Mouse (Mus musculus) brain, adult 2 months (tissue): ENCODE data around the gene Phf20.

Experiments
- DNase-seq: peaks from one replicate; pipeline ENCODE4 v3.0.0; 2011; ENCODE audit warnings: low read depth, low spot score

Gene Phf20

DNA sequence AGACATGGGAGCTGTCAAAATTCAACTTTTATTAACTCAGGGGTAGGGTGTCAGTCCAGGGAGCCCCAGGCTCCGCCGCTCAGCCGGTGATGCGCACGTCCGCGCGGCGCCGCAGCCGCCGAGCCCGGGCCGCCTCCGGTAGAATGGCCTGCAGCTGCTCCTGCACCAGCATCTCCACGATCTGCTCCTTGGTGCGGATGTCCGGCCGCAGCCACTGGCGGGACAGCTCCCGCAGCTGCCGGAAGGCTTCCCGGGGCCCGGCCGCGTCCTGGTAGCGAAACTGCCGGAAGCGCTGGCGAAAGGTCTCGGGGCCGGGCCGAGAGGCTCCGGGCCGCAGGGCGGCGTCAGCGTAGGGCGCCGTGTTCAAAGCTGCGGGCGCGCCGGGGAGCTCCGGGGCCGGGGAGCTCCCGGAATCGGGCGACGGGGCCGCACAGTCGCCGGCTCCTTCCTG is 115.6 kb downstream of the Phf20 start:
- DNase-seq = peak; percentile 61

DNA sequence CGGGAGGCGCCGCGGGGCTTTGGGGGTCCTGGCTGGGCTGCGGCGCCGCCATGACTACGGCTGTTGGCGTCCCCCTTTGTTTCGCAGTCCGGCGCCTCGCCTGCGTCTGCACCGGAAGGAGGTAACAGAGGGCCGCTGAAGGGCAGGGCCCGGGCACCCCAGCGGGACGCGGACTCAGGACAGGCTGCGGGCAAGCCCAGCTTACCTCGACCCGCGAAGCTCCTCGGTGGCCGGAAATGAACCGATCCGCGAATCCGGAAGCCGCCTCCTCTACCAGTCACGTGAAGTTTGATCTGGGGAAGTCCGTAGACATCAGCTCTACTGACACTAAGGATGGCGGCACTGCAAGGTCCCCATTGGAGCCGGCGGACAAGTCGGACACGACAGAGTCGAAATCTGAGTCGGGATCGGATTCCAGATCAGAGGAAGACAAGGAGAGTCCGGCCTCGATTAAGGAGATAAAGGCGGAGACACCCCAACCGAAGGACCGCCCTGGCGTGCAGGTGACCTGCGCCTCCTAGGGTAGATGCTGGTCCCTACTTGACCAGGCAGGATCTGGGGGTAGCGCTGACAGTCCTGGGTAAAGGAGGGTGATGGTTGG is 116.1 kb downstream of the Phf20 start, which contains the start of the genes Cnbd2 and Scand1:
TSS of gene Cnbd2 (plus strand) at position 3 of the 601 bp plus-strand sequence.
TSS of gene Scand1 (minus strand) at position 408 of the 601 bp plus-strand sequence.
- DNase-seq = peak; percentile 95

DNA sequence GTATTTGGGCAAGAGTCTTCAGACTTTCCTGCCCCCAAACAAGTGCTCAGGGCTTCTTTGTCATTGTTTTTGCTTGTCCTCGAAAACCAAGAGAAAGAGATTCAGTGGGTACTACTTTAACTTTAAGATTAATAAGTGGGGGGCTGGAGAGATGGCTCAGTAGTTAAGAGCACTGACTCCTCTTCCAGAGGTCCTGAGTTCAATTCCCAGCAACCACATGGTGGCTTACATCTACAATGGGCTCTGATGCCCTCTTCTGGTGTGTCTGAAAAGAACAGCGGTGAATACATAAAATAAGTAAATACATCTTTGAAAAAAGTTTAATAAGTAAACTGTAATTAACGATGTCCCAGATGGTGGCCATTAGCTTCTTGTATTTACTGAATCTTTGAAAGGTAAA is 116.9 kb downstream of the Phf20 start:
- DNase-seq = no peak

DNA sequence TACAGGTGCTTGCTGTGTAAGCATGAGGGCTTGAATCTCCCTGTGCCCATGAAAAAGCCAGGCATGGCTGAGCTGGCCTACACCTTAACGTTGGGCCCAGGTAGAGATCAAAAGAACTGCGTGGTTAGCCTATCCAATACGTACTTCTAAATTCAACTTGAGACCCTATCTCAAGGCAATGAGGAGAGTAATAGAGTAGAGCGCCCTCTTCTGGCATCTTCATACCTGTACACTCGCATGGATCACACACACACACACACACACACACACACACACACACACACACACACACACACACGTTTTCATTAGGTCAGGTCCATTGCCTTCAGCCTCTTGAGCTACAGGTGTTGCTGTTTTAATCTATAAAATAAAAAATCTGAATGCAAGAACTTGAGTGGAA is 118.5 kb downstream of the Phf20 start:
- no peak for DNase-seq

DNA sequence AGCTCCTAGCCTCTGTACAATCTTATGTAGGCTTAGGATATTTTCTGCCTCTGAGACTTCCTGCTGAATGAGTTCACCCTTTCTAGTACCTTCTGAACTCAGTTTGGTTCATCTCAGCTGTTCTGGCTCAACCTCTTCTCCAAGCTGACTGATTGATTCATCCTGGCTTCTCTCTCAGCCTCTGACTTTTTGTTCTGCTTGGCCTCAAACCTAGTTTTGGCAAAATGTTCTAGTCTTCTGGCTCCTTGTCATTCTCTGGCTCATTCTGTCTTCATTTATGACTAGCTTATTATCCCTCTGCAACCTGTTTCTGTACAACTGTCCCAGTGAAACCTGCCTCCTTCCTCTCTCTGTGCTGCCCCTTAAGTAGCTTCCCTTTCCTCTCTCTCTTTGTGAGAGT is 122.2 kb downstream of the Phf20 start:
- no peak for DNase-seq

DNA sequence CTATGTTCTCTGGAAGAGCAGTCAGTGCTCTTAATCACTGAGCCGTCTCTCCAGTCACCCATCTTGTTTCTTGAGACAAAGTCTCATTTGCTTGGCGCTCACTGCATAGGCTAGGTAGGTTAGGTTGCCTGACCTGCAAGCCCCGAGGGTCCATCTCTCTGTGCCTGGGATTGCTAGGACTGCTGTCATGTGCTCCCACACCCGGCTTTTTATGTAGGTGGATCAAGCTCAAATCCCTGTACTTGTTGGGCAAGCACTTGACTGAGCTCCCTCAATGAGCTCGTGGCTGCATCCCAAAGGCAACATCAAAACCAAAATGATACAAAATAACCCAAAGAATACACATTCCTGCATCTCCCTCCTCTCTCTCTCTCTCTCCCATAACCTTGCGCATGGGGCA is 125.3 kb downstream of the Phf20 start:
- DNase-seq = no peak

DNA sequence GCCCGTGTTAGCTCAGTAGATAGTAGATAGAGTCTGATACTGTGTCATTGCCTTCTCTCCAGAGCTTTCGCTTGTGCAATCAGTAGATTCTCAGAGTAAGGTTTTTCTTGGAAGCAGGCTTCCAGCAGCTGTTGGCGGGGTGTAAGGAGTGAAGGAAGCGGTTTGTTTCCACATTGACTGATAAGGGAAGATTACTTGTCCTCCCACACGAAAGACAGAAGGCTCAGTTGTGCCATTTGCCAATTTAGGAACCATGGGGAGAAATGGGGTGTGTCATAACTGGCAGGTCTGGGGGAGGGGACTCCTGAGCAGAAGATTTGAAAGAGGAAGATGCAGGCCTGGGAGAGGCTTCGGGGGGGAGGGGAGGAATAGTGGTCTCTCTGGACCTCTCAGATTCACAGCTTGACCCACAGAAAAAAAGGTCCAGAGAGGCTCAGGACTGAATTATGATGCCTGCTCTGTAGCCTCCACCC is 127.9 kb downstream of the Phf20 start:
- peak; percentile 84 for DNase-seq

DNA sequence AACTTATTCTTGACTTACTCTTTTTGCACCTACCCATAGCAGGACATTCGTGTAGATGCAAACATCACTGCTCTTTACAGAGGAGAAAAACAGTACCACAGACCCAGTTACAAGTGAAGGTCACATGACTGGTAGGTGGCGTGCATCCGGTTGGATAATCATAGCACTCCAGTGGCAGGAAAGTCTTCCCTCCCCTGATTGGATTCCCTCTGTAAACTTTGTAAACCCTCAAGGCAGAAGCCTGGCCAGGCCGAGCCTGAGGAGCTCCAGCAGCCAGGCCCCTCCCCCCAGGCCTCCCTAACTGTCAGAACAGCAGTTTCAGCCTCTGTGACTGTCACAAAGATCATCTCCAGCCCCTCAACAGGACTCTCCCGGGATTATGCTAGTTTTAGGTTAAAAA is 128.4 kb downstream of the Phf20 start:
- peak; percentile 27 for DNase-seq

DNA sequence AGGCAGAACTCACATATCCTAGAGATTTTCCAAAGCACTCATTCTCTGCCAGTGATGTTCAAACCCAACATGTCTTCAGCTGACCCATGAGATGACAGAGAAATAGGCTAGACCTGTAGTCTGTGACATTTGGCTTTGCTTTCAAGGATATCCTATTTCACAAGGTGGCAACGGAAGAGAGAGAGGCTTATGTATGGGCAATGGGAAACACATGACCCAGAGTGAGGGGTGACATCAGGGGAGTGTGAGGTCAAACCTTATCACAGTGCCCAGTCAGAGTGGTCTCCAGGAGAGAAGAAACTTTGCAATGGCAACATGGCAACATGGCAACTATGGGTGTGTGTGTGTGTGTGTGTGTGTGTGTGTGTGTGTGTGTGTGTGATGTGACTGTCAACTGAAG is 134.4 kb downstream of the Phf20 start:
- DNase-seq = no peak

DNA sequence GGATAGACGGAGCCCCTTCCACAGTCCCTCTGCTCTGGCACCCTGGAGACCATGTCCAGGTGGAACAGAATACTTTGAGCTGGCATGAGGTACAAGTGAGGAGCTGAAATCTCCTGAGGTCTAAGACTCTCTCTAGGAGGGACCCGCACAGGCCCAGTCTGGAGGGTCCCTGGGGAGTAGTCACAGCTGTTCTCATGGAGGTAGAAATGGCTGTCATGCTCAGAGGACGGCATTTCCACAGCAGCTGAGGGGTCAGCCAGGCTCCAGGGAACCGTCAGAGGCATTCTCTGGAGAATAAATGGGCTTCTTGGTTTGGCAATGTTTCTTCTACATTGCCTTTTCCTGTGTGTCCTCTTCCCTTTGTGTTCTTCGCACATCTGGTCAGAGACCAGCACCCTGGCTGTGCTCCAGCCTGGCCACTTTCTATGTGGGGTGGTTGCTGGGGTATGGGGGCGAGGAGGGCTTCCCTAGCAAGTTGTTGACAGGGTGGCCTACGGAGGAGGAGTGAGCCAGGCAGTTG is 135.2 kb downstream of the Phf20 start:
- DNase-seq = no peak

DNA sequence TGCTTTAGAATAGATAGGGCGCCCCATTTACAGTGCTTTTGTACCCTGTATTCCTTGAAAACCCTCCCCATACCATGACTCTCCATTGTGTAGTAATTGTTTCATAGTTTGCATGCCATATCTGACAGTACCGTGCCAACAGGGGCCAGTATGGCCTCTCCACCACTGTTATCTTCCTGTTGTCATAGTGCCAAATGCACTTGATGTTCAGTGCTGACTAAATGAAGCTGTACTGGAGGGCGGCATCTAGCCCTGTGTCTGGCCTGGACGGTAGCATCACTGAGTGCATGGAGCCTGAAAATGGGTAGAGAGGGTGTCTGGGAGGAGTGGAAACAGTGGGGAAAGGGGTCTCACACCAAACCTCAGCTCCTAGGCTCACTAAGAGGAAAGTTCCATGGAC is 143.8 kb downstream of the Phf20 start:
- no peak for DNase-seq

DNA sequence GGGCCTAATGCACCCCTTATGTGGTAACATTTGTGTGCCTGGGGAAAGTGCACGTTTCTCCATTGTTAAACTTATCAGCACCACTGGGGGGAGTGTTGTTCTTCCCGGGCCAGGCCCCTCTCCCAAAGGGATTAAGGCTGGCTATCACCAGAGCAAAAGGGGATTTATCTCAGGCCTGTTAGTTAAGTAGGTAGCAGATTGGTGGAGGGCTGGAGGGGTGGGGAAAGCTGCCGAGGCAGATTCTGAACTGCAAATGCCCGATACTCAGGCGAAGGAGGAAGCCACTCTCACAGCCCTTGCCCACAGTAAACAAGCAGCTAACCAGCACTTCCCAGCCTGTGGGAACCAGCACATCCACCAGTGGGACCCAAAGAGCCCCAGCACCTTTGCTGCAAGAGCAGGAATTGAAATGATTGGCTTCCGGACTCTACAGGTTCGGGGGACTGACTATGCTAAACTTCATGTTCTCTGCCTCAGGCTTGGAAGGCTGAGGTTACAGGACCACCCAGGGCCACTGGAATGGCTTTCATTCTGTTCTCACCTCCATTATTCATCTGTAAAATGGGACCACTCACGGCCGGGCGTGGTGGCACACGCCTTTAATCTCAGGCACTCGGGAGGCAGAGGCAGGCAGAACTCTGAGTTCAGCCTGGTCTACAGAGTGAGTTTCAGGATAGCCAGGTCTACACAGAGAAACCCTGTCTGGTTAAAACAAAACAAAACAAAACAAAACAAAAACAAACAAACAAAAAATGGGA is 148.7 kb downstream of the Phf20 start:
- DNase-seq = no peak

DNA sequence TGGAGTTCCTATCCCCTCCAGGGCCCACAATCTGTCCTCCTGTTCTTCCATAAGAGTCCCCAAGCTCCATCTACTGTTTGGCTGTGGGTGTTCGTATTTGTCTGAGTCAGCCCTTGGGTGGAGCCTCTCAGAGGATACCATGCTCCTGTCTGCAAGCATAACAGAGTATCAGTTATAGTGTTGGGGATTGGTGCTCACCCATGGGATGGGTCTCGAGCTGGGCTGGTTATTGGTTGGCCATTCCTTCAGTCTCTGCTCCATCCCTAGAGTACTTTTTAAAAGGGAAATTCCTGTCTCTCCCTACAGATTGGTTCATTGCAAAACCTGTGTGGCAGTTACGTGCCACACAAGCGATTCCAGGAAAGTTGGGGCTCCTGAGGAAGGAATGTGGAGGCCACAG is 152.5 kb downstream of the Phf20 start:
- DNase-seq = peak; percentile 8

DNA sequence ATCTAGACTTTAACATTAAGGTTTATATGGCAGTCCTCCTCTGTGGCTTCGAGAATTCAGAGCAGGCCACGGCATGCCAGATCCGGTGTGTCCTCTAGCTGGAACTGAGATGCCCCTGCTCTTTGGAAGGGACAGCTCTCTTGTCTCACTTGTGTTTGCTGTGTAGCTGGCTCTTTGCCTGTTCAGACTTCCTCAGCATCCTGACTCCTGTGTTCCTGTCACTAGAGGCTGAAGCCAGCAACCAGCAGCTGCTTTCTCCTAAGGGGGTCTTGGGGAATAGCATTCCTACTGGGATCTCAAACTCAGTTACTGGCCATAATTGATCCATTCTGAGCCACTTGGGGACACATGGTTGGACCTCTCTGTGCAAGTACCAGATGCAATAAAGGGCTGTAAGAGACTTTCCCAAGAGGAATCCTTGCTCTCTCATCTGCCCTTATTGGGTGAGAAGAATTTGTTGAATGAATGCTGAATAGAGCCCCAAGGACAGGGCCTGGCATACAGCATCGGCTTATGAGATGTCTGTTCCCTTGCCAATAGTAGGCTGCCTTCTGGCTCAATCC is 153.1 kb downstream of the Phf20 start:
- DNase-seq = peak; percentile 11

DNA sequence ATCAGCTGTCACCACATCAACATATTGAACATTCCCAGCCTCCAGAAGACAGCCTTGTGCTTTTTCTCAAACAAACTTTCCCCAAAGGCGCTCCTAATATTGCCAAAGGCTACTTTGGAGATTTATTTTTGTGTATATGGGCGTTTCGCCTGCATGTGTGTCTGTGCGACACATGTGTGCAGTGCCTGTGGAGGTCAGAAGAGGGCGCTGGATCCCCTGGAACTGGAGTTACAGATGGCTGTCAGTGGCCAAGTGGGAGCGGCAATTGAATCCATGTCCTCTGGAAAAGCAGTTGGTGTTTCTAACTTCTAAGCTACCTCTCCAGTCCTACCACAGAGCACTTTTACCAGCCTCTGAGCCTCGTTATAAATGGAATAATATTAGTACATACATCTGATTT is 155.0 kb downstream of the Phf20 start:
- no peak for DNase-seq

DNA sequence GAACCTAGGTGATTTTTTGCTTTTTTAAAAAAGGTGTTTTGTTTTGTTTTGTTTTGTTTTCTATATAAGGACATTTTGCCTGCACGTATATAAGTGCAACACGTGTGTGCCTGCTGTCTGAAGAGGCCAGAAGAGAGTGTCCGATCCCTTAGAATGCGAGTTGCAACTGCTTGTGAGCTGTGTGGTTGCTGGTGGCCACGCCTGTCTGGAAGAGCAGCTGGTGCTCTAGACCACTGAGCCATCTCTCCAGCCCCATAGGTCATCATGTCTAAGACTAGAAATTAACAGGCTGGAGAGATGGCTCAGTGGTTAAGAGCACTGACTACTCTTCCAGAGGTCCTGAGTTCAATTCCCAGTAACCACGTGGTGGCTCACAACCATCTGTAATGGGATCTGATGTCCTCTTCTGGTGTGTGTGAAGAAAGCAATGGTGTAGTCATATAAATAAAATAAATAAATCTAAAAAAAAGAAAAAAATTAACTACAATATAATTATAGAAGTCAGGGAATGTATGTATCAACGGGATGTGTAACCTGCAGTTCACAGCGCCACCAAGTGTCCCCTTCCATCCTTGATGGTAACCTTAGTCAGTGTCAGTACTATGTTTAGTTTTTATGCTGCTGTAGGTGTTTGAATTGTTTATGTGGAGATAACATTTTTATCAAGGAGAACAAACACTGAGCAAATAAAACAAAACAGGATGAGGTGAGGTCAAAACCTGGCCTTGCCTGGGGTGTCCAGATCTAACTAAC is 156.3 kb downstream of the Phf20 start:
- DNase-seq = peak; percentile 35

DNA sequence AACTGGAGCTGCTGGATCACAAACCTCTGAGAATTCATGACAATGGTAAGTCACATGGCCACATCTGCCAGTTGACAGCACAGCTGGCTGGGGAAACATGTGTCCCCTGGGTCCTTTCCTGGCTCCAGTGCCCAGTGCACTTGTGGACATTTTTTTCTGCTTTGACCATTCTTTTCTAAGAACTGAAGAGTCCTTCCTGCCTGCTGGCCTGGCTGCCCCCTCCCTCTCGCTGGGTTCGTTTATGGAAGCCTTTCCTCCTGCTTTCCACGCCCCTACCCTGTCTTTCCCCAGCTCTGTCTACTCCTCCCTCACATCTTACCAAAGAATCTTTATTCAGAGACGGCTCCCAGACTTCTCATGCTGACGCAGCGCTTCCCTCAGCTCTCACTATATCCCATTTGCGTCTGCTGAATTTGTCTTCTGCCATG is 157.0 kb downstream of the Phf20 start:
- DNase-seq = peak; percentile 35

DNA sequence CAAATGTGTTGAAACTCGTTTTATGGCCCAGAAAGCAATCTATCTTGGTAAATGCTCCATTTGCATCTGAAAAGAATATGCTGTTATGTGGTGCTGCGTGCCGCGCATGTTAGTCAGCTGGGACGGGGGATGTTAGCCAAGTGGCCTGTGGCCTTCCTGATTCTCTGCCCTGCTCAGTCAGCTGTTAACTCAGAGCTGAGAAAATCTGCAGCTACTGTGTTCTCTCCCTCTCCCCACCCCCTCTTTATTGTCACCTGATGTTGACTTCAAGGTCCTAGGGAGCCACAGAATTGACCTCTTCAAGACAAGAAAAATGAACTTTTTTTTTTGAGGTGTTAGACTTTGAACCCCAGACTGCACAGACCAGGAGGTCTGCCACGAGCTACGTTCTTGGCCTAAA is 159.8 kb downstream of the Phf20 start:
- peak; percentile 75 for DNase-seq
